Mouse (Mus musculus) limb, embryonic 13.5 days (tissue): ENCODE data around the gene Slc6a20b. TPM values are rescaled to one million over a fixed set of nuclear protein-coding genes. Genes with fewer than 3 reads are reported as not detected.
"Not testable (repeated sequence)": the region's sequence is repeated elsewhere in the genome, so short reads cannot be mapped to it uniquely, and the experiment has no call there.

Experiments used
- ATAC-seq: fragments of 200-750 bp; cut with Nextera tagmentation; 2 replicates; pipeline ENCODE4 v1.8.0; 2017; ENCODE audit warnings: low read depth, moderate number of reproducible peaks, moderate TSS enrichment; ENCODE audit not compliant: low FRiP score
- H3K27ac ChIP-seq: fragments of 300-500 bp; sonication (generic); 2 replicates; pipeline ENCODE4 v1.5.1; 2015; ENCODE audit warnings: inconsistent platforms, mild to moderate bottlenecking, moderate library complexity
- H3K27me3 ChIP-seq: fragments of 300-500 bp; sonication (generic); 2 replicates; pipeline ENCODE4 v1.6.1; 2015; ENCODE audit warnings: mild to moderate bottlenecking, inconsistent platforms
- H3K36me3 ChIP-seq: fragments of 300-500 bp; sonication (generic); 2 replicates; pipeline ENCODE4 v1.6.1; 2015; ENCODE audit warnings: inconsistent platforms, mild to moderate bottlenecking, moderate library complexity
- H3K4me1 ChIP-seq: fragments of 300-500 bp; sonication (generic); 2 replicates; pipeline ENCODE4 v1.6.1; 2015; ENCODE audit warnings: inconsistent platforms
- H3K4me2 ChIP-seq: fragments of 300-500 bp; sonication (generic); replicated peaks from 2 replicates; pipeline ENCODE4 v1.6.1; 2015; ENCODE audit warnings: inconsistent platforms, mild to moderate bottlenecking, moderate library complexity
- H3K4me3 ChIP-seq: fragments of 300-500 bp; sonication (generic); 2 replicates; pipeline ENCODE4 v1.5.1; 2015; ENCODE audit warnings: moderate library complexity, mild to moderate bottlenecking, inconsistent platforms
- H3K9ac ChIP-seq: fragments of 300-500 bp; sonication (generic); 2 replicates; pipeline ENCODE4 v1.6.1; 2015; ENCODE audit warnings: mild to moderate bottlenecking, inconsistent platforms
- H3K9me3 ChIP-seq: fragments of 300-500 bp; sonication (generic); 2 replicates; pipeline ENCODE4 v1.6.1; 2016; ENCODE audit warnings: inconsistent platforms
- WGBS: fragments of 180-500 bp; shearing (Covaris S2); methylation state at CpG from one replicate; pipeline ENCODE4 v1.1.7; 2015; 5-methylcytosine and 5-hydroxymethylcytosine counted together
- polyA plus RNA-seq: library from polyadenylated mRNA; unstranded; fragments of >200 nt; fragmentation: Nextera tagmentation; extraction: Ambion mirVana; gene quantifications from 2 replicates; pipeline ENCODE4 v1.2.1, GENCODE M21; 2015

The Slc6a20b gene
- 0.13 and 0.28 TPM in 2 replicates for polyA plus RNA-seq

DNA sequence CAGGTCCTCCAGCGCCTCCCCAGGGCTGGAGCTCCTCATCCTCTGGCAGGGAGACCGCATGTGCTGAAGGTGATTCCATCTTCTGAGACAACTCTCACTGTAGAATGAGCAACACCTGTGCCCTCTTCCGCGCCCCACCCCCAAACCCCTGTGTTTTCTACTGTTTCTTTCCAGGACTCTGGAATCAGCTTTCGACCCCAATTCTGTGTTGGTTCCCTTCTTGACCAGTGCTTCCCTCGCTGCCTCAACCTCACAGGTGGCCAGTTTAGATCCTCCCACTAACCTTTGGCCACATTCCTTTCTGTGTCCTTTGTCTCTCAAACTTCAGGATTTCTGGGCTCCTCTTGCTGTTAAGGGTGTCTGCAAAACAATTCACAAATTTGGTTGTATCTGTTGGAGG, at the start of gene Slc6a20b:
Gene Slc6a20b, minus strand, starts transcription at position 285 of the 400 bp plus-strand sequence.
- Histone ChIP-seq H3K9me3 (no peaks in the 10 kb centered on the region), H3K4me3 (no peak within 1 kb of the TSS), H3K27me3 (no peaks in the 10 kb centered on the region), H3K27ac (no peak within 1 kb of the TSS), H3K4me1 (no peaks in the 10 kb centered on the region), H3K9ac (no peak within 1 kb of the TSS), H3K36me3 (no peaks in the 10 kb centered on the region), H3K4me2 (no peak within 1 kb of the TSS)
- ATAC-seq, result no peak
- 82% methylated on average over 6 of the region's 6 CpGs for WGBS

DNA sequence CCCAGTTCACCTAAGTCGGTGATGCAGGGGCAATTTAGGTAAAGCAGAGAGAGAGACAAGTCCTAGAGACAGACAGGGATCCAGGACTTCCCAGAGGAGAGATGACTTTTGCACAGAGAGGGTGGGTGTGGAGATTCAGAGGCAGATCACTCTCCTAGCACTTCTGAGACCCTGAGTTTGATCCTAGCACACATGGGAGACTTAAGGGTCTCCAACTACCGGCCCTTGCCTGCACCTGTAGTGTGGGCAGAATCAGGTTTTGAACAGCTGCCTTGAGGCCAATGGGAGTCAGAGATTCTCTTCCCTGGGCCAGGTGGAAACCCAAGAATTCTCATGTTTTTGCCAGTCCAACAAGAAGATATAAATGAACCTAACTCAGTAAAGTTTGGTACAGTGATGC, 46.8 kb upstream of the Slc6a20b start:
- ATAC-seq, result no peak
- Histone ChIP-seq H3K36me3 (no peaks in the 10 kb centered on the region), H3K4me3 (peak overlapping the region; percentile 45), H3K27me3 (peaks cover 87% of the 10 kb centered on the region), H3K9ac (no peak overlapping the region), H3K27ac (no peak overlapping the region), H3K9me3 (no peaks in the 10 kb centered on the region), H3K4me2 (peak overlapping the region; percentile 73), H3K4me1 (peaks cover 11% of the 10 kb centered on the region)
- WGBS, result 11% methylated on average over 2 of the region's 2 CpGs

DNA sequence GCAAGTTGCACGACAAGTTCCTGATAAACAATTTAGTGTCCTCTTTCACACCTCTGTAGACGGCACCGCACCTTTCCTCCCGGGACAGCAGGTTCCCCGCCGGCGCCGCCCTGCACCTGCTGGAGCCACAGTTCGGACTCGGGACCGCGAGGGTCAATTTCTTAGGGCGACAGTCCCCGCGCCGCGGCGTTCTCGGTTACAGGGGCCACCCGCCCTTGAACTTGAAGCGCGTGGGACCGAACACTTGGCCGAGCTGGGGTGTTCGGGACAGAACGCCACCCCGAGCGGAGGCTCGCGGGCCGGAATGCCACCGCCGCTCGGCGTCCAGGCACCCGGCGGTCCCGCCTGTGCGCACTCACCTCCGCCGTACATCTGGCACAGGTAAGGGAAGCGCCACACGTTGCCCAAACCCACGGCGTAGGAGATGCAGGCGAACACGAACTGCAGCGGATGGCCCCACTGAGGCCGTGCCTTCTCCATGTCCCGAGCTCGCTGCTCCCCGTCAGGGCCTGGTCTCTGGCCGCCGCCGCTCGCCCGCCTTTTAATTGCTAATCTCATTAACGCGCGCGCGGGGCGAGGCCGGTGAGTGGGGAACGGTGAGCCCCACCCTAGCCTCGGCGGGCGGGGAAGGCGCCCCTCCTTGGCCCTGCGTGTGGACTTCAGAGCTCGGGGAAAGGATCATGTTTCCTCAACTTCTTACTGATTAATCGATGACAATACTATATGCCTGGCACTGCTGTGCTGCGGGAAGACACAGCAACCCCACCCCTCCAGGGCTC, 46.2 kb upstream of the Slc6a20b start, which contains the start of the genes Ccr9 and Slc6a20a:
Gene Ccr9, plus strand, starts transcription at position 113 of the 779 bp plus-strand sequence.
Gene Slc6a20a, minus strand, starts transcription at position 559 of the 779 bp plus-strand sequence.
- H3K27me3 ChIP-seq, result peaks cover 92% of the 10 kb centered on the region
- peak within 1 kb of the TSS; percentile 55 for H3K9ac ChIP-seq
- no peaks in the 10 kb centered on the region for H3K9me3 ChIP-seq
- no peak within 1 kb of the TSS for H3K27ac ChIP-seq
- peak within 1 kb of the TSS; percentile 45 for H3K4me3 ChIP-seq
- no peak; the same call in 1 of the 2 replicates for ATAC-seq
- under 1% methylated on average over 73 of the region's 73 CpGs for WGBS
- H3K36me3 ChIP-seq, result no peaks in the 10 kb centered on the region
- H3K4me1 ChIP-seq, result peaks cover 11% of the 10 kb centered on the region
- H3K4me2 ChIP-seq, result peak within 1 kb of the TSS; percentile 73

DNA sequence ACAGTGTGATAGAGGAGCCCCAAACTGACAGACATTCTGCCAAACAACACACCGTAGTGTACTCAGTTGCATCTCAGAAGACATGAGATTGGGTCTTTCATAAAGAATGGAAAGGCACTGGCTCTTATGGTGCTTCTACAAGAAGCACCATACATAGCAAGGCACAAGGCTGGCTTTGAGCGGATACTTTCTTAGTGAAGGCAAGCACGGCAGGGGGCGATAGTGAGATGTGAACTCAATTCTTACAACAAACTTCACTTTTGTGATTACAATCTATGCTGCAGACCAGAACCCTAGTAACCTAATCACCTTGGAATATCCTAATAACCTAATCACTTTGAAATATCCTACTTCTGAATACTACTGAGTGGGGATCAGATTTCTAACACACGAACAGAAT, 33.3 kb upstream of the Slc6a20b start:
- Histone ChIP-seq H3K4me1 (no peaks in the 10 kb centered on the region), H3K9me3 (no peaks in the 10 kb centered on the region; the same call in 1 of the 2 replicates), H3K4me2 (no peak overlapping the region), H3K9ac (no peak overlapping the region), H3K36me3 (no peaks in the 10 kb centered on the region), H3K27ac (no peak overlapping the region), H3K27me3 (no peaks in the 10 kb centered on the region), H3K4me3 (no peak overlapping the region)
- WGBS, result 54% methylated on average over 5 of the region's 5 CpGs
- no peak for ATAC-seq

DNA sequence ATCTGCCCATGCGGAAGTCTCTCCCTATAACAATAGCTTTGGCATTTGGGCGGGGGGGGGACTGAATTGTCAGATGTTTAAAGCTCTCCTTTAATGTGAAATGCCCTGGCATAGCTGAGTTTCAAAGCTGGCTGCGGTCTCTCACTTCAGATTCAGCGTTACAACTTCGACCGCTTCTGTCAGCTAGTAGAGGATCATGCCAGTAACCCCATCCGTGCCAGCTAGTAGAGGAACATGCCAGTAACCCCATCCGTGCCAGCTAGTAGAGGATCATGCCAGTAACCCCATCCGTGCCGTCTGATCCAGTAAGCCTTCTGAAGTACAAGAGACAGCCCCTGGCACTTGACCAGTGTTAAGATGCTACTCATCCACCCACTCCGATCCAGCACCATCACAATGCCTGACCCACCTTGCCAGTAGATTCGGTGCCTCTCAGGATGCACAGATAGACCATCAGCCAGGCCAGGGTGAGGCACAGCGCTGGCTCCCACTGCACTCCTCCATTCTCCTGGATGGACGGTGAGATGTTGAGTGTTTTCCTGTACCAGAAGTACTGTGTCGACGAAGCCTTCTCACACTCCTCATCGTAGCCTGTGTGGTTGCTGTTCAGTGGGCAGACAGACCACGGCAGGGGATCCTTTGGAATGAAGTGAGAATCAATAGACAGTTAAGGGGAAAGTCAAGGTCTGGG, 27.8 kb upstream of the Slc6a20b start:
- H3K4me3 ChIP-seq, H3K9ac ChIP-seq, H3K27ac ChIP-seq, H3K4me1 ChIP-seq, H3K4me2 ChIP-seq, H3K9me3 ChIP-seq, H3K27me3 ChIP-seq, H3K36me3 ChIP-seq, ATAC-seq: not testable (repeated sequence)
- 88% methylated on average over 18 of the region's 18 CpGs for WGBS

DNA sequence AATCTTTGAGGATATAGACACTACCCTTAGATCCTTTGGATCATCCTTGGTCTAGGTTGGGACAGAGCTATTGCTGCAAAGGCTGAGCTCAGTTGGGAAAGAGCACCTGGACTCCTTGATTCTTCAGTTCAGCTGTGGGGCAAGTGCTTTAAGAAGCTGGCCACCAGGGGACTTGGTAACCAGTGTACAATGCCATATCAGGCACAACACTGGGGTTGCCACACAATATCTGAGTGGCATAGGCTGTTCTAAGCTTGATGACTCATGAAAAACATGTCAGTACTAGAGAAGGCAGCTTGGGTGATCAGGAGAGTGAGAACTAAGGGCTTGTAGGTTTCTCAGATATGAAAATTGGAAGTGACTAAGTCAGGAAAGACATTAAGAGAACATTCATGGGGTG, 26.6 kb upstream of the Slc6a20b start:
- no peak overlapping the region for H3K27ac ChIP-seq
- no peaks in the 10 kb centered on the region for H3K36me3 ChIP-seq
- no peak overlapping the region for H3K4me2 ChIP-seq
- H3K4me3 ChIP-seq, result no peak overlapping the region
- H3K4me1 ChIP-seq, result no peaks in the 10 kb centered on the region
- no peak overlapping the region for H3K9ac ChIP-seq
- H3K27me3 ChIP-seq, result no peaks in the 10 kb centered on the region
- no peaks in the 10 kb centered on the region for H3K9me3 ChIP-seq
- no peak for ATAC-seq

DNA sequence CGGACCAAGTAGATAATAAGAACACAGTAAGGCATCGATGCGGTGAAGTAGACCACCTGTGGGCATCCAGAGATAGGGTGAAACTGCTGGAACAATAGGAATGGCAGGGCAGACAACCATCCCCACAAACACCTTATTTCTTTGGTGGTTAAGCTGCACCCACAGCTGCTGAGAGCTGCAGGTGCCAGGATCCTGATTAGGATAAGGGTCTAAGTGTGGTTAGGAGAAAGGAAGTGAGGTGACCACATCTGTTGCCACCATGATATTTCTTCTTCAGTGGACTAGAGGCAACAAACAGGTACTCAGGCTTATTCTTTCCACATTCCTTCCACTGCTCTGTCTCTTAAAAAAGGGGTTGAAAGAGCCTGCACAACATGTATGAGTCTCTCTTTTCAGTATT, 25.1 kb upstream of the Slc6a20b start:
- Histone ChIP-seq H3K4me1 (no peaks in the 10 kb centered on the region), H3K27ac (no peak overlapping the region), H3K4me3 (no peak overlapping the region)

DNA sequence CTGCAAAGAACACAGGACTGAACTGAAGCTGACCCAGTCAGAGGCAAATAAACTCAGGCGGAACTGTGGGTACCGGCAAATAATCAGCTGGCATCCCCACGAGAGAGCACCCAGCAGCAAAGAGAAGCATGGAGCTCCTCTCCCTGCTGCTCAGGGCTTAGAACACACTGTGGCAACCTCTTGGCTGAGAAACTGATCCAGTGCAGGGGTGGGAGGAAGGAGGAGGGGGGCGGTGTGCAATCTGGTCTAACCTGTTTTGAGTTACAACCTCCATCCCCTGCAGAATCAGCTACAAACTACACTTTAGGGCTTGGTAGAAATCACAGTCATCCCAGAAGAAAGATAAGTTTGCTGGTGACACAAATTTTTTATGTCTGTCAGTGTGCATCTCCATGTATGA, 19.0 kb upstream of the Slc6a20b start:
- no peak overlapping the region for H3K4me2 ChIP-seq
- H3K9ac ChIP-seq, result no peak overlapping the region
- H3K9me3 ChIP-seq, result no peaks in the 10 kb centered on the region
- H3K27me3 ChIP-seq, result no peaks in the 10 kb centered on the region
- H3K27ac ChIP-seq, result no peak overlapping the region
- ATAC-seq, result no peak
- H3K4me1 ChIP-seq, result no peaks in the 10 kb centered on the region
- H3K36me3 ChIP-seq, result no peaks in the 10 kb centered on the region
- no peak overlapping the region for H3K4me3 ChIP-seq
- 40% methylated on average over 4 of the region's 4 CpGs for WGBS

More for the DNA sequence above, 25.1 kb upstream of the Slc6a20b start:
- ATAC-seq, result no peak
- H3K36me3 ChIP-seq, result no peaks in the 10 kb centered on the region
- H3K4me2 ChIP-seq, result no peak overlapping the region
- H3K9ac ChIP-seq, result no peak overlapping the region
- H3K9me3 ChIP-seq, result no peaks in the 10 kb centered on the region
- H3K27me3 ChIP-seq, result no peaks in the 10 kb centered on the region
- WGBS, result 80% methylated on average over 3 of the region's 3 CpGs

DNA sequence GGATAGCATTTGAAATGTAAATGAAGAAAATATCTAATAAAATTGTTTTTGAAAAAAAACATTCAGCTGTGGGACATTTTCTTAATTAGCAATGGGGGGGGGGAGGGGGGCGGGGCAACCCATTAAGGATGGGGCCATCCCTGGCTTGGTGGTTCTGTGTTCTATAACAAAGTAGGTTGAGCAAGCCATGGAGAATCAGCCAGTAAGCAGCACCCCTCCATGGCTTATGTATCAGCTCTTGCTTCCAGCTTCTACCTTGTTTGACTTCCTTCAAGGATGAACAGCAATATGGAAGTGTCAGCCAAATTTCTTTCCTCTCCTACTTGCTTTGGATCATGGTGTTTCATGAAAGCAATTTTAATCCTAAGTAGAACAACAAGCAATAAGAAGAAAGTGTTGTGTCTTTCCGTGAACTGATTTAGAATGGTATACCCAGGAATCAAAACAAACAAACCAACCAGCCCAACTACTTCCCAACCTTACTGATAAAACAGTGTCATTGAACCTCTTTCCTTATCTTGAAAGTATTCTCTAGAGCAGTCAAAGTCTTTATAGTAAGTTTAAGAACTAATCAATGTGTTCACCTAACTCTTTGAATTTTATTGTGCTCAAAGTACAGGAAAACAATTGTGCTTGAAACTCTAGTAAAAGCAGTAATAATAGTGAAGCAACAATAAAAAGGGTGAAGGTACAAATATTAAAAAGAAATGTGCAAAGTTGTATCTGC, 17.6 kb upstream of the Slc6a20b start:
- no peak for ATAC-seq
- 94% methylated on average over 2 of the region's 2 CpGs for WGBS
- Histone ChIP-seq H3K27ac (no peak overlapping the region), H3K4me2 (no peak overlapping the region), H3K9ac (no peak overlapping the region), H3K4me1 (no peaks in the 10 kb centered on the region), H3K9me3 (no peaks in the 10 kb centered on the region), H3K4me3 (no peak overlapping the region), H3K36me3 (no peaks in the 10 kb centered on the region), H3K27me3 (no peaks in the 10 kb centered on the region)

DNA sequence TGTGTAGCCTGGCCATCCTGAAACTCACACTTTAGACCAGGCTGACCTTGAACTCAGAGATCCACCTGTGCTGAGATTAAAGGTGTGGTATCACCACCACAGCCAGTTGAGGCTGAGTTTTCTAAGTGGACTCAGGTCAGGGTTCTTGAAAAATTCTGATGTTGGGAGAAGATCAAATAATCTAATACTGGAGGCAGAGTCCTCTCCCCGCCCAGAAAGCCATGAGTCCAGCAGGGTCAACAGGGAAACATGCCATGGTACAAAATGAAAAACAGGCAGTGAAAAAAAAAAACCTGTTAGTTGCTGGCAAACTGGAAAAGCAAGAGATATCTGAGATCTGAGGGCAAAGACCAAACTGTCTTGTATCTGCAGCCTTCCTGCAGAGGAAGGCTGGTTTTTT, 7.7 kb upstream of the Slc6a20b start:
- Histone ChIP-seq H3K36me3 (no peaks in the 10 kb centered on the region), H3K9me3 (no peaks in the 10 kb centered on the region), H3K4me3 (no peak overlapping the region), H3K4me1 (no peaks in the 10 kb centered on the region), H3K27me3 (no peaks in the 10 kb centered on the region), H3K9ac (no peak overlapping the region), H3K4me2 (no peak overlapping the region), H3K27ac (no peak overlapping the region)
- WGBS, result 69% methylated on average over 1 of the region's 1 CpGs
- ATAC-seq, result no peak

DNA sequence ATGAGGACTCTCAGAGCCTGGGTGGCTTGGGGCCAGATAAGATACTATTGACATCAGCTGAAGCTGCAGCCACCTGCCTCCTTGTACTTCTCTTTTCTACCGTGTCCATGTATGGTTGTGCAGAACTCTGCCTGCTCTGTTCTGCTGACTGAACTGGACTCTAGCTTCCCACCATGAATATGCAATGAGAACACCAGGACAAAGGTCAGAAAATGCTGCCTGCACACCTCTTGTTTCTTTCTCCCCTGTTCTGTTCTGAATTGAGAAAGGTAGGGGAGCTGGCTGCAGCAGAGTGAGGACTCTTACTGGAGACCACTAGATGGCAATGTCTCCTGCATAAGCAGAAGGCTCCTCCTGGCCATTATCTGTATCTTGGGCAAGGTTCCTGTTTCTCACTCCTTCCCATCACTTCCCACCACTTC, 6.3 kb upstream of the Slc6a20b start:
- 88% methylated on average over 1 of the region's 1 CpGs for WGBS
- H3K27ac ChIP-seq, result no peak overlapping the region
- no peak for ATAC-seq
- H3K4me2 ChIP-seq, result no peak overlapping the region
- no peaks in the 10 kb centered on the region for H3K9me3 ChIP-seq
- H3K27me3 ChIP-seq, result no peaks in the 10 kb centered on the region
- H3K4me1 ChIP-seq, result no peaks in the 10 kb centered on the region
- H3K9ac ChIP-seq, result no peak overlapping the region
- H3K4me3 ChIP-seq, result no peak overlapping the region
- H3K36me3 ChIP-seq, result no peaks in the 10 kb centered on the region

DNA sequence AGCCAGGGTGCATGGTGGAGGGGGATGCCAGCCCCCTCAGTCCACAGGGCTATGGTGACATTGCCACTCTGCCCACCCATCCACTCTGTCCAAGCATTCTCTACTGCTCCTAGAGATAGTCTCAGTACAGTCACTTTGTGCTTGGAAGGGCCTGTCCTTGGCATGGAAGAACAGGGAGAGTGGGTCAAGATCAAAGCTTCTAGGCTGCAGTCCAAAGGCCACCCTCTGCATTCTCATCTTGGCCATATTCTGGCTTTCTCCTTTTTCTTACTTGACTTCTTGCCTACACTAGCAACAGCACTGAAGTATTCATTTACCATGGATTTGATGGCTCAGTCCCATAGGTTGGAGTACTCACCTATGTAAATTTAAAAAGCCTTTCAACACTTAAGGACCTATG, 5.9 kb upstream of the Slc6a20b start:
- no peak overlapping the region for H3K4me3 ChIP-seq
- H3K4me2 ChIP-seq, result no peak overlapping the region
- H3K9me3 ChIP-seq, result no peaks in the 10 kb centered on the region
- H3K9ac ChIP-seq, result no peak overlapping the region
- no peak overlapping the region for H3K27ac ChIP-seq
- ATAC-seq, result no peak
- no peaks in the 10 kb centered on the region for H3K4me1 ChIP-seq
- H3K36me3 ChIP-seq, result no peaks in the 10 kb centered on the region
- H3K27me3 ChIP-seq, result no peaks in the 10 kb centered on the region
